Mouse (Mus musculus) thymus, postnatal 0 days (tissue): ENCODE data around the gene H2al1h. TPM values are rescaled to one million over a fixed set of nuclear protein-coding genes. Genes with fewer than 3 reads are reported as not detected.
"Not testable (repeated sequence)": the region's sequence is repeated elsewhere in the genome, so short reads cannot be mapped to it uniquely, and the experiment has no call there.

Experiments
- DNase-seq: peaks from one replicate; pipeline ENCODE4 v3.0.0-alpha.2; 2015; ENCODE audit warnings: low spot score
- polyA plus RNA-seq: library from polyadenylated mRNA; unstranded; fragments of >200 nt; fragmentation: Nextera tagmentation; extraction: Ambion mirVana; gene quantifications from 2 replicates; pipeline ENCODE4 v1.2.1, GENCODE M21; 2015

The H2al1h gene
- polyA plus RNA-seq = not detected in 2 replicates

GRCm38 (mm10) chrX:11321192-11321591, at the start of gene H2al1h:
Gene H2al1h (plus strand): TSS chrX:11321492.
- not testable (repeated sequence) for DNase-seq

- no peak for DNase-seq
These were observed 48.1 kb upstream of the H2al1h start for GRCm38 (mm10) chrX:11273190-11273589.

DNA sequence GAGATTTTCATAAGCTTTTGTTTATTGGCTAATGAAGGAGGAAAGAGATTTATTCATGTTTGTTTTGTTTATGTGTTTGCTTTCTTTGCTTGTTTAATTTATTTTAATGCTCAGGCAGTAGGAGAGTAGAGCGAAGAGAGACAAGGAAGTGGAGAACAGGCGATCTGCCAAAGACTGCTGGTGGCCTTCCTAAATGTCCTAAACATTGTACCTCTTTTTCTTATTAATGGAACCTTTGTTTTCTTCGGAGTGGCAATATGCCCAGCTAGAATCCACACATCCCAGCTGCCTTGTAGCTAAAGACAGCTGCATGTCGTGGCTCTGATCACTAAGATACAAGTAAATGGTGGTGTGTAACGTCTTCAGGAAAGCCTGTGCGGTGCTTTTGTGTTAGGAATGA, 44.2 kb upstream of the H2al1h start:
- no peak for DNase-seq

DNA sequence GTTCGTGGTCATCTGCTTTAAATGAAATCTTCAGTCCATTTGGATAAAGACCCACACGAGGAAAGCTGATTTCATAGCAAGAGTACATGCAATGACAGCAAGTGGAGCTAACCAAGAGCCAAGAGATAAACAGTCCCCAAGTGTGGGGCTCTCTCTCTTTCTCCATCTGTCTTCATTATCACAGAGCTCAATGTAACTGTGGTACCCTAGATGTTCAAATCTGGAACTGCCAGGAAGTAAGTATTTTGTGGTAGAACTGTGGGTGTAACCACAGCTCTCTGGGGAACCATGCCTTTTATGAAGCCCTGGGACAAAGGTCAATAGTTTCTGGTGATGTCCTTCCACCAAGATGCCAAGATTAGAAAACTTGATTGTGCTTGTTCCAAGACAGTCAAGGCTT, 40.6 kb upstream of the H2al1h start:
- DNase-seq = no peak

DNA sequence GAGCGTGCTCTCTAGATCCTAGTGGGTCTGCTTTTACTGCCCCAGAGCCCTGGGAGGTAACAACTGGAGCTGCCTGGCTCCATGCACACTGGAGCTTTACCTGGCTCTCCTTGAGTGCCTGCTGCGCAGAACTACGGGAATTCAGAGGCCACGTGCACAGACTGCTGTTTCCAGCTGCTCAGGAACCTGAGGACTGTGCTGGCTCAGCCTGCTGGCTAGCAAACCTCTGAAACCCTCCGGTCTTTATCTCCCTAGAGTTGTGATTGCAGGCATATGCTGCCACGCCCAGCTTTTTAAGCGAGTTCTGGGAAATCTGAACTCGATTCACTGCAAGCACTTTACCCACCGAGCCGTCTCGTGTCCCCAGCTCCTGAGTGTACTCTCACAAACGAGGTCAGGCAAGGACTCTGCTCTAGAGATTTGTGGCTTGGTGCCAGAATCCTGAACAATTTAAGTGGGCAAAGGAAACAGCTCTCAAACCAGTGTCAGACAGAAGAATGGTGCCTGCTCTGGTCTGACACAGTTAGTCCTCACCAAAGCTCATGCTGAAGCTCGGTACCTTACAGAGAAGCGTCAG, 32.9 kb upstream of the H2al1h start:
- no peak for DNase-seq

- no peak for DNase-seq
These were observed 32.0 kb upstream of the H2al1h start for GRCm38 (mm10) chrX:11289244-11289643.

DNA sequence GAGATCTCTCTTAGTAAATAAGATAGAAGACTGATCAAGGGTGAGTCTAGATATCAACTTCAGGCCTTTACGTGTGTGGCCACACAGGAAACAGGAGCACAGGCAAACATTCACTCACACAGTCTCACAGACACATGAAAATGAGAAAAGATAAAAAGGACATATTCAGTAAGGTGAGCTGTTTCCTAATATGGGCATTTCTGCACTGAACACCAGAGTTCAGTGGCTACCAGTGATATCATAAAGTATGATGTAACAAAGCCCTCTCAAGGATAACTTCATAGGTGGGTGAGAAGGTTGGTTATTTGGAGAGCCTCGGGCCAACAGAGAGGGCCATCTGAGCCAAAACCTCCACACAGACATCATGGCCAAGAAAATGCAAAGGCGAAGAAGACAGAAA, 22.3 kb upstream of the H2al1h start, which contains the start of gene H2al1a:
H2al1a (plus strand) TSS at position 301 of the 400 bp plus-strand sequence.
- DNase-seq = not testable (repeated sequence)

- DNase-seq = not testable (repeated sequence)
These were observed 19.2 kb upstream of the H2al1h start, which contains the start of gene H2al1b for GRCm38 (mm10) chrX:11302132-11302531. Gene H2al1b (plus strand): TSS chrX:11302432.

- not testable (repeated sequence) for DNase-seq
These were observed 15.9 kb upstream of the H2al1h start, which contains the start of gene H2al1c for GRCm38 (mm10) chrX:11305355-11305754. Gene H2al1c (plus strand): TSS chrX:11305655.

GRCm38 (mm10) chrX:11308524-11308923, 12.8 kb upstream of the H2al1h start, which contains the start of gene H2al1d:
Gene H2al1d (plus strand): TSS chrX:11308824.
- DNase-seq = not testable (repeated sequence)

- DNase-seq = not testable (repeated sequence)
These were observed 9.7 kb upstream of the H2al1h start, which contains the start of gene H2al1e for GRCm38 (mm10) chrX:11311634-11312033. Gene H2al1e (plus strand): TSS chrX:11311934.

- DNase-seq = not testable (repeated sequence)
These were observed 6.4 kb upstream of the H2al1h start, which contains the start of gene H2al1f for GRCm38 (mm10) chrX:11314858-11315257. Gene H2al1f (plus strand): TSS chrX:11315158.

DNA sequence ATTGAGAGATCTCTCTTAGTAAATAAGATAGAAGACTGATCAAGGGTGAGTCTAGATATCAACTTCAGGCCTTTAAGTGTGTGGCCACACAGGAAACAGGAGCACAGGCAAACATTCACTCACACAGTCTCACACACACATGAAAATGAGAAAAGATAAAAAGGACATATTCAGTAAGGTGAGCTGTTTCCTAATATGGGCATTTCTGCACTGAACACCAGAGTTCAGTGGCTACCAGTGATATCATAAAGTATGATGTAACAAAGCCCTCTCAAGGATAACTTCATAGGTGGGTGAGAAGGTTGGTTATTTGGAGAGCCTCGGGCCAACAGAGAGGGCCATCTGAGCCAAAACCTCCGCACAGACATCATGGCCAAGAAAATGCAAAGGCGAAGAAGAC, 3.3 kb upstream of the H2al1h start, which contains the start of gene H2al1g:
H2al1g (plus strand) TSS at position 301 of the 400 bp plus-strand sequence.
- DNase-seq = not testable (repeated sequence)

DNA sequence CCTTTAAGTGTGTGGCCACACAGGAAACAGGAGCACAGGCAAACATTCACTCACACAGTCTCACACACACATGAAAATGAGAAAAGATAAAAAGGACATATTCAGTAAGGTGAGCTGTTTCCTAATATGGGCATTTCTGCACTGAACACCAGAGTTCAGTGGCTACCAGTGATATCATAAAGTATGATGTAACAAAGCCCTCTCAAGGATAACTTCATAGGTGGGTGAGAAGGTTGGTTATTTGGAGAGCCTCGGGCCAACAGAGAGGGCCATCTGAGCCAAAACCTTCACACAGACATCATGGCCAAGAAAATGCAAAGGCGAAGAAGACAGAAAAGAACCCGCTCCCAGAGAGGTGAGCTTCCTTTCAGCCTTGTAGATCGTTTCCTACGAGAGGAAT, 3.1 kb downstream of the H2al1h start, which contains the start of gene H2al1i:
H2al1i (plus strand) TSS at position 301 of the 400 bp plus-strand sequence.
- not testable (repeated sequence) for DNase-seq

GRCm38 (mm10) chrX:11327522-11327921, 6.2 kb downstream of the H2al1h start, which contains the start of gene H2al1j:
Gene H2al1j (plus strand): TSS chrX:11327822.
- DNase-seq = not testable (repeated sequence)

DNA sequence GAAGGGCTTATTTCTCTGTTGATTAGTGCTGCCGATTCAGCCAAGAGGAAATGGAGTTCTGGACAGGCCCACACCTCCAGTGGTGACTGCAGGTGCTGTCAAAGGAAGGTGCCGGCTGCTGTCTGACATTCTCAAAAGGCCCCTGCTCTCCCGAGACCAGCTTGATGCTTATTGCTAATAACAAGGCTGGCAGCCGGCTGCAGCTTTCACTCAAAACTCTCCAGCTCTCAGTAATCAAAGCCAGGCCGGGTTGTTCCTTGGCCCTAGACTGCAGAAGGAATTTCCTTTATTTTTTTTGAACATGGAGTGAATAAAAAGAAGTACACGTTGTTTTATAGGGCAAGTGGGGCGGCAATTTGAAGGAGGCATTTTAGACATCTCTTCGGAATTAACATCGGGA, 24.5 kb downstream of the H2al1h start:
- DNase-seq = no peak

GRCm38 (mm10) chrX:11346756-11347155, 25.5 kb downstream of the H2al1h start:
- no peak for DNase-seq

- no peak for DNase-seq
These were observed 39.5 kb downstream of the H2al1h start for GRCm38 (mm10) chrX:11360823-11361222.

GRCm38 (mm10) chrX:11361261-11361660, 40.0 kb downstream of the H2al1h start:
- DNase-seq = no peak

DNA sequence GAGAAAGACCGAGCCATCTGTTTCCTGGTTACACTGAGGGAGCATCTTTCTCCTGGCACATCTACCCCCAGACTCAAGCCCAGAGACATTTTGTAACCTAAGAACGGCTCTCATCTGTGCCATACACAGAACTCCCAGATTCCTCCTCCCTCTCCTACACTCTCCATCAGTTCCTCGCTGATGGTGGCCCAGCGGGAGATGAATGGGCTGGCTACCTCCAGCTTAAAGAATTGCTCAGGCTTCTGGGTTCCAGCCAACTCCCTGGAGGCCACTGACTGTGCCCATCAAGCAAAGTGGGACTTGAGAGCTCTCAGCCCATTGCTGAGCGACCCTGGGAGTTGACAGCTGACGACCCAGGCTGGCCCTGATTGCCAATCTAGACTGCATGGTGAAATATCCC, 42.6 kb downstream of the H2al1h start:
- DNase-seq = no peak

DNA sequence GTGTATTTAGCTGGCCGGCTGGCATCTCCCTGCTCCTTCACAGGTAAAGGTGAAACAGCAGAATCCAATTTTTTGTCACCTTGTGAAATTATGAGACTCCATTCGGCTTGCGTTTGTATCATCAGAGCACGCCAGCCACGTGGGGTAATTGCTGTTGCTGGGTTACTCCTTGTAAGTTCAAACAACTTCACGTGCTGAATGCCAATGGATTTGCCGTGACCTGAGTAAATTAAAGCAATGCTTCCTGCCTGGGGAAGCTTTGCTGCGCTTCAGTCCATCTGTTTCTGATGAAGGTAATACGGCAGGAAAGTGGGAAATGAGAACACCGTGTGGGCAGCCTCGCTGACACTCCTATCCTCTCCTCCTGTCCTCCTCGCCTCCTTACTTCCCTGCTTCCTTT, 43.9 kb downstream of the H2al1h start:
- no peak for DNase-seq
